Mouse (Mus musculus) ovary, adult 10 weeks (tissue): ENCODE measurements around the gene Esyt1. TPM values are rescaled to one million over a fixed set of nuclear protein-coding genes. Genes with fewer than 3 reads are reported as not detected.

Experiments
- polyA plus RNA-seq: library from polyadenylated mRNA; stranded (reverse); fragments of 350-450 nt; fragmentation: Illumina TruSeq; extraction: RNeasy Lipid Tissue Mini Kit (QIAGEN cat#74804); gene quantifications from one replicate; pipeline ENCODE4 v1.2.3, GENCODE M21; 2014

Gene Esyt1
- polyA plus RNA-seq: 6.2 TPM

GRCm38 (mm10) chr10:128525671-128526308, at the start of gene Esyt1:
Gene Esyt1, minus strand, starts transcription at chr10:128525871.

GRCm38 (mm10) chr10:128565788-128566531, 40.3 kb upstream of the Esyt1 start, which contains the start of gene Pa2g4:
Gene Pa2g4, minus strand, starts transcription at chr10:128565987.

GRCm38 (mm10) chr10:128548947-128549681, 23.4 kb upstream of the Esyt1 start, which contains the start of gene Rpl41:
Gene Rpl41, minus strand, starts transcription at chr10:128549305.

GRCm38 (mm10) chr10:128547361-128548032, 21.8 kb upstream of the Esyt1 start, which contains the start of gene Zc3h10:
Gene Zc3h10, minus strand, starts transcription at chr10:128547774.

DNA sequence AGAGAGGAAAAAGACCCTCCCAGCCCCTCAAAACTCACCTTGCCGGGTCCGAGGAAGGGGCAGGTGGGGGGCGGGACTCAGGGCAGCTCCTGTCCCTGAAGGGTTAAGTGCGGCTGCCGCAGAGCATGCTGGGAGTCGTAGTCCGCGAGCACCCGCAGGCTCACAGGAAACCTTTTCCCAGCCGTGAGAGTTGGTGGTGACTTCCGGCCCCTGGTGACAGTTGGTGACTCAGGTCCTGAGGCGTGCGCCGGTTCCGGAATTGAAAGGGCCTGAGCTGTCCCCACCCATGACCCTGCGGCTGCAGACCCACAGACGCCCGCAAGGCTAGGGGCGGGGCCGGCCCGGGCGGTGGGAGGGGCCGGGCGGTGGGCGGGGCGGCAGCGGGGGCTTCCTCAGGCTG, 27.1 kb downstream of the Esyt1 start, which contains the start of gene Myl6b:
Gene Myl6b, minus strand, starts transcription at position 96 of the 400 bp plus-strand sequence.

DNA sequence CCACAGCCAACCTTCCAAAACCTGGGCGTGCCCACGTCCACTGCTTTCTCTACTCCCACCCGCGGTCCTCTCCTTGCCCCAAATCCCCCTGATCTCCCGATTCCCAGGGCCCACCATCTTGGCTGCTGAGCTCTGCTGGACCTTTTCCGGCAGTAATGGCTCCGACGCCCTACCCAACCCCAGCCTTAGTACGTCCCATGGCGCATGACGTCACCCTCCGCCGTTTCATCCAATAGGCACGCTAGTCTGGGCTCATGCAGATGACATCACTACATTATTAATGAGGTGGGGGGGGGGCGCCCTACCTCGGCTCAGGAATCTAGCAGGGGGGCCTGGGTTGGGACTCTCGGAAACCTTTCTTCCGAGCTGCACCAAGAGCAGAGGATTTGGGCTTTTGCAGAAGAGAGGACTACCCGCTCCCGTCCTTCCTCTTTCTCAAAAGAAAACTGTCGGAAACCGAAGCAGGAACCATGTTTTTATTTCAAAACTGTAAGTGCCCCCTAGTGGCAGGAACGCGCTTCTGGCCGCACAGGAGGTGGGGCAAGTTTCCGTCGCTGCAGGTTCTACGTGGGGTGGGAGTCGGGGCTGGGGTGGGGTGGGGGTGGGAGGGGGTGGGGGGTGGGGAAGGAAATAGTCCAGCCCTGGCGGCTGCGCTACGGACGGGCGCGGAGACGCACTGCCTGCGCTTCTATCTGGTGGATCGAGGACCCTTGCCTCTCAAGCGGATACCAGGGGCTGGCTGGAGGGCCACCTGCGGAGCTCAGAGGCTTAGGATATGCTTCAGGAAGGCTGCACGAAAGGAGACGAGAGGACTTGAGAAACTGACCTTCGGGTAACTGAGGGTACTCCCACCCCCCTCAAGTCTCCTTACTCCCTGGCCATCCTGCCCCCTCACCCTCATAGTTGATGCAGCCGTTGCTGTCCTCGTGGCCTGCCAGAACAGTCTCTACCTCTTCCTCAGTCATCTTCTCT, 31.7 kb downstream of the Esyt1 start, which contains the start of gene Myl6:
Gene Myl6, minus strand, starts transcription at position 451 of the 972 bp plus-strand sequence.

Other genes starting within 250 kb of the Esyt1 start
- gene Il23a, start 227.1 kb downstream of the Esyt1 start, polyA plus RNA-seq: not detected
- gene Pan2, start 222.5 kb downstream of the Esyt1 start, polyA plus RNA-seq: 7.2 TPM
- gene Cnpy2, start 203.4 kb downstream of the Esyt1 start, polyA plus RNA-seq: 55.8 TPM
- 85.3 TPM for gene Cs, start 188.1 kb downstream of the Esyt1 start, polyA plus RNA-seq
- 3.9 TPM for gene Coq10a, start 156.9 kb downstream of the Esyt1 start, polyA plus RNA-seq
- 8.8 TPM for gene Ankrd52, start 148.8 kb downstream of the Esyt1 start, polyA plus RNA-seq
- not detected for gene Slc39a5, start 124.6 kb downstream of the Esyt1 start, polyA plus RNA-seq
- gene Nabp2, start 114.4 kb downstream of the Esyt1 start, polyA plus RNA-seq: 13.7 TPM
- 10.5 TPM for gene Rnf41, start 114.2 kb downstream of the Esyt1 start, polyA plus RNA-seq
- gene Smarcc2, start 66.6 kb downstream of the Esyt1 start, polyA plus RNA-seq: 62.3 TPM
- 108 TPM for gene Myl6, start 31.7 kb downstream of the Esyt1 start, polyA plus RNA-seq
- gene Myl6b, start 27.2 kb downstream of the Esyt1 start, polyA plus RNA-seq: not detected
- 1.3 TPM for gene Zc3h10, start 21.9 kb upstream of the Esyt1 start, polyA plus RNA-seq
- gene Rpl41, start 23.4 kb upstream of the Esyt1 start, polyA plus RNA-seq: 14.5 TPM
- gene Pa2g4, start 40.1 kb upstream of the Esyt1 start, polyA plus RNA-seq: 143 TPM
- 3.8 TPM for gene Erbb3, start 63.8 kb upstream of the Esyt1 start, polyA plus RNA-seq
- gene Rps26, start 100.9 kb upstream of the Esyt1 start, polyA plus RNA-seq: 6.0 TPM
- 2.1 TPM for gene Ikzf4, start 120.1 kb upstream of the Esyt1 start, polyA plus RNA-seq
- gene Suox, start 148.2 kb upstream of the Esyt1 start, polyA plus RNA-seq: 5.7 TPM
- 121 TPM for gene Rab5b, start 170.4 kb upstream of the Esyt1 start, polyA plus RNA-seq
- not detected for gene Pmel, start 178.3 kb upstream of the Esyt1 start, polyA plus RNA-seq
- gene Cdk2, start 179.2 kb upstream of the Esyt1 start, polyA plus RNA-seq: 24.2 TPM
- 3.8 TPM for gene Dgka, start 219.0 kb upstream of the Esyt1 start, polyA plus RNA-seq
- 0.71 TPM for gene Pym1, start 222.0 kb upstream of the Esyt1 start, polyA plus RNA-seq